Mouse (Mus musculus): ENCODE measurements around the gene Krtap1-3. TPM values are rescaled to one million over a fixed set of nuclear protein-coding genes. Genes with fewer than 3 reads are reported as not detected.

The Krtap1-3 gene
- polyA plus RNA-seq, 1 experiment = not detected

DNA sequence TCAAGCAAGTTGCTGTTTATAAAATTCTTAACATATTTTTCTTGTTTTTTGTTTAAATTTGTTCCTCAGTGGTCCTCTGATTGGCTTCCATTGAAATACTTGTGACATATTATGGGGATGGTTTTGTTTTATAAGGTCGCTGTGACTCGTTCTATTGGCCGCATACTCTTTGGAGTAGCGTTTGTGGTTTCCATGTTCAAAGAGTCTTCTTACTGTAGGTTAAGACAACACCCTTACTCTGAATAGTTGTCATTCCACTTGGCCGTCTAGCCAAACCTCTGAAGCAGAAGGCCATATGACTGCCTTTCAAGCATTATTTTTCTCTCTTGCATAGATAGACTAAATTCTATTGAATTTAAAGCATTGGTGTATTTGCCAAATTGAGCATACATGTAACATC, 10.1 kb downstream of the Krtap1-3 start:
- Histone ChIP-seq H3K27ac (replicated peaks; ENCODE audit: low read depth, low read length) (no peak overlapping the region), H3K4me1 (ENCODE audit: control insufficient read depth, insufficient read depth, insufficient read length, low read length) (no peaks in the 10 kb centered on the region), H3K4me3 (ENCODE audit: insufficient read depth, low read depth, low read length) (no peak overlapping the region)

DNA sequence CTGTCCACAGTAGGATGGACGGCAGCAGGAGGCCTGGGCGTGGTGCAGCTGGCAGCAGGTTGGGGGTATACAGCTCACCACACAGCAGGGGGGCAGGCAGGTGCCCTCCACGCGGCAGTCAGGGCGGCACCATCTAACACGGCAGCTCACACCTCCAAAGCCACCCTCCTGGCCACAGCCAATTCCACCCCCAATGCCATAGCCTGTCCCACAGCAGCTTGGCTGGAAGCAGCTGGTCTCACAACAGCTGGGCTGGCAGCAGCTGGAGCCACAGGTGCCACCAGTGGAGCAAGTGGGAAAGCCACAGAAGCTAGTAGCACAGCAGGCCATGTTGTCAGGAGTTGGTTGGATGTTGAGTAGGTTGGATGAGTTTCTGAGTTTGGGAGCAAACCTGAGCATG, 10.5 kb downstream of the Krtap1-3 start, which contains the start of gene Krtap1-5:
Gene Krtap1-5, minus strand, starts transcription at position 381 of the 400 bp plus-strand sequence.
- Histone ChIP-seq H3K27ac (replicated peaks; ENCODE audit: low read depth, low read length) (no peak within 1 kb of the TSS), H3K4me3 (ENCODE audit: insufficient read depth, low read depth, low read length) (no peak within 1 kb of the TSS), H3K4me1 (ENCODE audit: control insufficient read depth, insufficient read depth, insufficient read length, low read length) (no peaks in the 10 kb centered on the region)

DNA sequence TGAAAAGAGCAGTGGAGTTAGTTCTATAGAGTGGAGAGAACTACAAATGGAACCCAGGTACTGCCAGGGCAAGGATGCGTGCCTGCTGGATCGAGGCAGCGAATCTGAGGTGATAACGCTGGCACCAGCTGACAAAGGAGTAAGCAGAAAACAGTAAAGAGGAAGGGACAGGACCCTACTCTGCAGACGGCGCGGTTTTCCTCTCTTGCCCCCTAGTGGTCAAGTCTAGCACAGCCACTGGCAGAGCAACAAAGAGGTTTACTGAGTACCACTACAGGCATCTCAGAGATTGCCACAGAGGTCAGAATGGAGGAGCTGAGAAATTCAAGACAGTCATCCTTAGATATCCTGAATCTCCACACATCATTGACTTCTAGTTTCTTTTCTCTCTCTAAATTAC, 17.0 kb downstream of the Krtap1-3 start:
- Histone ChIP-seq H3K4me1 (ENCODE audit: control insufficient read depth, insufficient read depth, insufficient read length, low read length) (no peaks in the 10 kb centered on the region), H3K27ac (replicated peaks; ENCODE audit: low read depth, low read length) (no peak overlapping the region), H3K4me3 (ENCODE audit: insufficient read depth, low read depth, low read length) (no peak overlapping the region)

DNA sequence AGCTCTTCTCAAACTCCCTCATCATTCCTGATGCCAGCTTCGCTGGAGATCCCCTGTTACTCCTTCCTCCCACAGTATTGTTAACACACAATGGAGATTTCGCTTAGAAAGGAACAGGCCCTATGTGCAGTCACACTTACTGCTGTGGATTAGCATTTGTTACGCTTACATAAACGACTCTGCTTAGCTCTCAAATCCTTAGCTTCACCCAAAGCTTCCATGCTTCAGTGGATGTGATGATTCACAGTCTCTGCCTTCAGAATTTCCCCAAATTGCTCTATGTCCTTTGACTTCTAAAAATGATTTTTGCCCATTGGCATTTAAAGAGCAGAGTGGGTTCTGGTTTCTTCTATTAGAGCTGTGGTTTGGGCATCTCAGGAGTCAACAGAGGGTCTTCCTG, 18.0 kb downstream of the Krtap1-3 start:
- Histone ChIP-seq H3K27ac (replicated peaks; ENCODE audit: low read depth, low read length) (no peak overlapping the region), H3K4me1 (ENCODE audit: control insufficient read depth, insufficient read depth, insufficient read length, low read length) (no peaks in the 10 kb centered on the region), H3K4me3 (ENCODE audit: insufficient read depth, low read depth, low read length) (no peak overlapping the region)

DNA sequence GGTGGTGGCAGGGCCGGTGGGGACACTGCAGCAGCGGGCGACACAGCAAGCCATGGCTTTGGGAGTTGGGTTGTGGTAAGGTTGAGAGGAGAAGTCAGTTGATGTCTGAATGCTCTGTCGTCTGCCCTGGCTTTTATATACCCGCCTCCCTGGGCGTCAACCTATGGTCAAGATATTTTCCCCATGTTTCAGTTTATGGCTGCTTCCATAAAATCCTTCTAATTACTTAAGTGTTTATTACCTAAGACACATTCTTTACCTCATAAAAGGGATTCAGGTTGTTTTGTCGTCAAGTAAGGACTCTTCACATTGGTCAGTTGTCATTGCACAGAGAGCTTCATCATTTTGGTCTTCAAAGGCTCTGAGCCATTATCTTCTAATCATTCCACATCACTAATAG, 24.6 kb downstream of the Krtap1-3 start, which contains the start of gene Krtap3-1:
Gene Krtap3-1, minus strand, starts transcription at position 101 of the 400 bp plus-strand sequence.
- Histone ChIP-seq H3K4me3 (ENCODE audit: insufficient read depth, low read depth, low read length) (no peak within 1 kb of the TSS), H3K4me1 (ENCODE audit: control insufficient read depth, insufficient read depth, insufficient read length, low read length) (no peaks in the 10 kb centered on the region), H3K27ac (replicated peaks; ENCODE audit: low read depth, low read length) (no peak within 1 kb of the TSS)

DNA sequence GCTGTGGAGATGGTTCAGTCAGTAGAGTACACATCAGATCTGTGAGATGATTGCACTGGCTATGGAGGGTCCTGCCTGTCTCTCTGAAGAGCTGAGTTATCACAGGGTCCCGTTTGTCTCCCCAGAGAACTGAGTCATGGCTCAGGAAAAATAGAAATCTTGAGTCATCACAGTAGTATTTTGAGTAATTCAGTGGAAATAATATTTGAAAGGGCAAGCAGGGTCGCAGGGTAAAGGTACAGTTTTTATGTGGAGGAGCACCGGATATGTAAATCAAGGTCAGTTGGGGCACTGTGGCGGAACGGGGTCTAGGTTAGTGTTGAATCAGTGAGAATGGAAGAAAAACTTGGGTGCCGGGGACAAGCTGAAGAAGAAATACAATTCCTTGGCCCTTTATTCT, 28.6 kb downstream of the Krtap1-3 start:
- H3K27ac ChIP-seq (replicated peaks; ENCODE audit: low read depth, low read length) = no peak overlapping the region

DNA sequence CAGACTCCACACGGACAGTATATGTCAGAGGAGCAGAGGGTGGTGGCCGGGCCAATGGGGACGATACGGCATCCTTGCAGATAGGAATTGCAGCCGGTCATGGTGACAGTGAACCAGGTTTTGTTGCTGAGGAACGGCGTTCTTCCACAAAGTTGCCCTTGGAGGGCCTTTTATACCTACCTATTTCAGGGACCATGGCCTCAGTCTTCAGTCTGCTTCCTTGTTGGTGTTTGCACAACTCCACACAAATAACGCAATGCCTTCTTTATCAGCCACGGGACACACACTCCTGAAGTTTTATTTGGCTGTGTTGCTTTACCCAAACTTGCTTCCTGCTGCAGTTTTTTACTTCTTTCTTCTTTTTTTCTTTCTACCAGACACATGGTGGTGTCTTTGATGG, 31.8 kb downstream of the Krtap1-3 start, which contains the start of gene Gm11939:
Gene Gm11939, minus strand, starts transcription at position 101 of the 400 bp plus-strand sequence.
- H3K4me1 ChIP-seq (ENCODE audit: control insufficient read depth, insufficient read depth, insufficient read length, low read length) = no peaks in the 10 kb centered on the region

More for the DNA sequence above, 28.6 kb downstream of the Krtap1-3 start:
- Histone ChIP-seq H3K4me3 (ENCODE audit: insufficient read depth, low read depth, low read length) (no peak overlapping the region), H3K4me1 (ENCODE audit: control insufficient read depth, insufficient read depth, insufficient read length, low read length) (no peaks in the 10 kb centered on the region)

DNA sequence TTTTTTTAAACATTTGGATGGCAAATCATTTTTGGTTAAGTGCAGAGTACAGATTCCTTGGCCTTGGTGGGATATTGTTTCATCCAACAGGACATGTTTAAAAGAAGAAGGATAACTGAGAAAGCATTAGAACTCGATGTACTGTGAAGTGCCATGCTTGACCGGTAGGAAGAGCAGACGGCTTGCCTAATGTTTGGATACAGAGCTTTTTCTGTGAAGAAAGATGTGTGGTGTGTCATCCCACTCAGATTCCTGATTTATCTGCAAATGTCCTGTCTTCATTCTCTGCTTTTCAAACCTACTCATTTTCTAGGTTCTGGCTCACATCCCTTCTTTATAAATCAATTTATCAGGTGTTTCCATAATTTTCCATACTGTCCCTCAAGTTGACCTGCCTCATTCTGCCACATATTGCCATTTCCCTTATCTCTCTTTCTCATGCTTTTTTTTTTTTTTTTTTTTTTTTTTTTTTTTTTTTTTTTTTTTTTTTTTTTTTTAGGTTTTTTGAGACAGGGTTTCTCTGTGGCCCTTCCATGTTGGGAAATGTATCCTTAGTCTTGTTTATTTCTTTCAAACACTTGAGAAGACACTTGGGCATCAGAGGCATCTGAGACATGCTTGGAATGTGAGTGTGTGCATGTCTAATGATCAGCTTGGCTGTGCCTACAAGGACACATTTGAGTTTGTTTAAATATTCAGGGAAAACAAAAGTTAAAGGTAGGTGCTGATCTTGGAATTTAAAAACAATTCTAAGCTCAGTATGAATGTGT, 33.0 kb downstream of the Krtap1-3 start:
- H3K4me3 ChIP-seq (ENCODE audit: insufficient read depth, low read depth, low read length) = no peak overlapping the region
- no peaks in the 10 kb centered on the region for H3K4me1 ChIP-seq (ENCODE audit: control insufficient read depth, insufficient read depth, insufficient read length, low read length)
- no peak overlapping the region for H3K27ac ChIP-seq (replicated peaks; ENCODE audit: low read depth, low read length)

More for the DNA sequence above, 31.8 kb downstream of the Krtap1-3 start, which contains the start of gene Gm11939:
- Histone ChIP-seq H3K27ac (replicated peaks; ENCODE audit: low read depth, low read length) (no peak within 1 kb of the TSS), H3K4me3 (ENCODE audit: insufficient read depth, low read depth, low read length) (no peak within 1 kb of the TSS)

DNA sequence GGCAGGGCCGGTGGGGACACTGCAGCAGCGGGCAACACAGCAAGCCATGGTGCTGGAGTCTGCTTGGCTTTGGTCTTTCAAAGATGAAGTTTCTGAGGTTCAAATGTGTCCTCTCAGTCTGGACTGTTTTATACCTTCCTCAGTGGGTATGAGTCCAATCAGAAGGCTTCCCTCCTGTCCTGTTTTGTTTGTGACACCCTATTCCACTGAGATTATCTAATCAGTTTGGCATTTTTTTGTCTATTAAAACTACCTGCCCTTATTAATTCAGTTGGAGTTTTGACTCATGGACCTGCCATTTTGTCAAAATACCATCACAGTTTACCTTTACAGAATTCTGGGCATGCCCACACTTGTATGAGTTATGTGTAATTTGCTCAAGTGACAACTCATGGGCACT, 34.4 kb downstream of the Krtap1-3 start, which contains the start of gene Krtap3-2:
Gene Krtap3-2, minus strand, starts transcription at position 101 of the 400 bp plus-strand sequence.
- Histone ChIP-seq H3K4me1 (ENCODE audit: control insufficient read depth, insufficient read depth, insufficient read length, low read length) (no peaks in the 10 kb centered on the region), H3K27ac (replicated peaks; ENCODE audit: low read depth, low read length) (no peak within 1 kb of the TSS), H3K4me3 (ENCODE audit: insufficient read depth, low read depth, low read length) (no peak within 1 kb of the TSS)

DNA sequence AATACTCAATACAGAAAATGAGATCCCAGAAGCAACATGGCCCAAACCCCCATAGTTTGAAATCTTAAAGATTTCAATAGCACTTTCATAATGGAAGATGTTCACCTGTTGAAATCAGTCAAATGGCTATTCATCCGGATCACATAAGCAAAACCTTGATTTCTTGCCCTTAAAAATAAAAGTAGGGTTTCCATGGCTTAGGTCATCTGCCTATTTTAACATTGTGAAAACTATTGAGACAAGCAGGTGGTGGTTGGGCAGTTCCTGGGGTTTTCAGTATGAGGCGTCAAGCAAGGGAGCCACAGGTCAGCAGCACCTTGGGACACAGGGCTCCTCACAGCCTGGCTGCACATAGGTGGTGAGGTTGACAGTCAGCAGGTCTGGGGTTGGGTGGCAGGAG, 34.9 kb downstream of the Krtap1-3 start:
- Histone ChIP-seq H3K4me3 (ENCODE audit: insufficient read depth, low read depth, low read length) (no peak overlapping the region), H3K4me1 (ENCODE audit: control insufficient read depth, insufficient read depth, insufficient read length, low read length) (no peaks in the 10 kb centered on the region), H3K27ac (replicated peaks; ENCODE audit: low read depth, low read length) (no peak overlapping the region)

DNA sequence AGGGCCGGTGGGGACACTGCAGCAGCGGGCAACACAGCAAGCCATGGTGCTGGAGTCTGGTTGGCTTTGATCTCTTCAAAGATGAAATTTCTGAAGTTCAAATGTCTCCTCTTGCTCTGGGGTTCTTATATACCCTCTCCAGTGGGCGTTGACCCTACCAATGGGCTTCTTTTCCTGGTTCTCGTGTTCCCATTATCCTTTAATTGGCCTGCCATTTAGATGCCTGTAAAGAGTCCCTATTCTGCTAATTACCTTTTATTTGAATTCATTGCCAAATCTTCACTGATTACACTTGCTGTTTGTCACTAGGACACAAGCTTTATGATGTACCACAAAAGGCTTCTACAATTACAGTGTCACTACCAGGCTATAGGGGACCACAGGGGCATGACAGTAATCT, 40.4 kb downstream of the Krtap1-3 start, which contains the start of gene Krtap3-3:
Gene Krtap3-3, minus strand, starts transcription at position 101 of the 400 bp plus-strand sequence.
- no peak within 1 kb of the TSS for H3K27ac ChIP-seq (replicated peaks; ENCODE audit: low read depth, low read length)
- H3K4me3 ChIP-seq (ENCODE audit: insufficient read depth, low read depth, low read length) = no peak within 1 kb of the TSS
- H3K4me1 ChIP-seq (ENCODE audit: control insufficient read depth, insufficient read depth, insufficient read length, low read length) = no peaks in the 10 kb centered on the region

DNA sequence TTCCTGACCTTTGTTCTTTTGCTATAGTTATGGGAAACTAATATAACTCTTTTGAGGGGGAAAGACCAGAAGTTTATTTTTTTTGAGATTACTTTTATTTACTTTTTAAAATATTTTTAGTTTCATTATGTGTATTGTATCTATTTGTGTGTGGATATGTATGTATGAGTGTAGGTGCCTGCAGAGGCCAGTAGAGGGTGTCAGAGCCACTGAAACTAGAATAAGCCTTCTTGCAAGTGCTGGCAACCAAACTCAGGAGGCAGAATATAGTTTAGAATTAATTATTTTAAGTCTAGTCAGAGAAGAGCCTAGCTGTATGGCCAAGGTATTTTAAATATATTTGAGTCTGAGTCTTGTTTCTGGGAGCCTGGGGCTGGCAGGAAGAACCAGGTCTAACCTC, 43.2 kb downstream of the Krtap1-3 start:
- no peak overlapping the region for H3K4me3 ChIP-seq (ENCODE audit: insufficient read depth, low read depth, low read length)

More for the DNA sequence above, 43.2 kb downstream of the Krtap1-3 start:
- H3K4me1 ChIP-seq (ENCODE audit: control insufficient read depth, insufficient read depth, insufficient read length, low read length) = no peaks in the 10 kb centered on the region
- no peak overlapping the region for H3K27ac ChIP-seq (replicated peaks; ENCODE audit: low read depth, low read length)

Other genes starting within 250 kb of the Krtap1-3 start
- not detected in 2 replicates for gene Krt27, start 240.2 kb downstream of the Krtap1-3 start, polyA plus RNA-seq (2012; ENCODE audit: insufficient read depth, insufficient read length, missing spikeins)
- not detected in 2 replicates for gene Krt28, start 216.4 kb downstream of the Krtap1-3 start, polyA plus RNA-seq (2012; ENCODE audit: insufficient read depth, insufficient read length, missing spikeins)
- 19.3 and 23.2 TPM in 2 replicates for gene Krt10, start 202.0 kb downstream of the Krtap1-3 start, polyA plus RNA-seq (2012; ENCODE audit: insufficient read depth, insufficient read length, missing spikeins)
- not detected in 2 replicates for gene Krt12, start 169.1 kb downstream of the Krtap1-3 start, polyA plus RNA-seq (2012; ENCODE audit: insufficient read depth, insufficient read length, missing spikeins)
- not detected in 2 replicates for gene Krt20, start 153.2 kb downstream of the Krtap1-3 start, polyA plus RNA-seq (2012; ENCODE audit: insufficient read depth, insufficient read length, missing spikeins)
- gene Krt23, start 98.2 kb downstream of the Krtap1-3 start, polyA plus RNA-seq (2012; ENCODE audit: insufficient read depth, insufficient read length, missing spikeins) = not detected in 2 replicates
- gene Krt39, start 70.0 kb downstream of the Krtap1-3 start, polyA plus RNA-seq (2012; ENCODE audit: insufficient read depth, insufficient read length, missing spikeins) = not detected in 2 replicates
- gene Krt40, start 48.2 kb downstream of the Krtap1-3 start, polyA plus RNA-seq (2012; ENCODE audit: insufficient read depth, insufficient read length, missing spikeins) = not detected in 2 replicates
- not detected in 2 replicates for gene Krtap3-3, start 40.5 kb downstream of the Krtap1-3 start, polyA plus RNA-seq (2012; ENCODE audit: insufficient read depth, insufficient read length, missing spikeins)
- gene Krtap3-2, start 34.5 kb downstream of the Krtap1-3 start, polyA plus RNA-seq (2012; ENCODE audit: insufficient read depth, insufficient read length, missing spikeins) = not detected in 2 replicates
- gene Gm11939, start 31.9 kb downstream of the Krtap1-3 start, polyA plus RNA-seq (2012; ENCODE audit: insufficient read depth, insufficient read length, missing spikeins) = not detected in 2 replicates
- not detected in 2 replicates for gene Krtap3-1, start 24.7 kb downstream of the Krtap1-3 start, polyA plus RNA-seq (2012; ENCODE audit: insufficient read depth, insufficient read length, missing spikeins)
- not detected in 2 replicates for gene Krtap1-5, start 10.3 kb downstream of the Krtap1-3 start, polyA plus RNA-seq (2012; ENCODE audit: insufficient read depth, insufficient read length, missing spikeins)
- gene Krtap1-4, start 7.7 kb downstream of the Krtap1-3 start, polyA plus RNA-seq (2012; ENCODE audit: insufficient read depth, insufficient read length, missing spikeins) = not detected in 2 replicates
- gene Krtap9-3, start 6.8 kb upstream of the Krtap1-3 start, polyA plus RNA-seq (2012; ENCODE audit: insufficient read depth, insufficient read length, missing spikeins) = not detected in 2 replicates
- gene Gm11938, start 12.0 kb upstream of the Krtap1-3 start, polyA plus RNA-seq (2012; ENCODE audit: insufficient read depth, insufficient read length, missing spikeins) = not detected in 2 replicates
- gene Gm11937, start 18.9 kb upstream of the Krtap1-3 start, polyA plus RNA-seq (2012; ENCODE audit: insufficient read depth, insufficient read length, missing spikeins) = not detected in 2 replicates
- gene Krtap2-4, start 23.5 kb upstream of the Krtap1-3 start, polyA plus RNA-seq (2012; ENCODE audit: insufficient read depth, insufficient read length, missing spikeins) = not detected in 2 replicates
- gene Gm11562, start 29.1 kb upstream of the Krtap1-3 start, polyA plus RNA-seq (2012; ENCODE audit: insufficient read depth, insufficient read length, missing spikeins) = not detected in 2 replicates
- gene Krtap4-1, start 36.9 kb upstream of the Krtap1-3 start, polyA plus RNA-seq (2012; ENCODE audit: insufficient read depth, insufficient read length, missing spikeins) = not detected in 2 replicates
- gene Krtap4-2, start 43.7 kb upstream of the Krtap1-3 start, polyA plus RNA-seq (2012; ENCODE audit: insufficient read depth, insufficient read length, missing spikeins) = not detected in 2 replicates
- gene Krtap4-7, start 52.8 kb upstream of the Krtap1-3 start, polyA plus RNA-seq (2012; ENCODE audit: insufficient read depth, insufficient read length, missing spikeins) = not detected in 2 replicates
- not detected in 2 replicates for gene Gm11555, start 58.9 kb upstream of the Krtap1-3 start, polyA plus RNA-seq (2012; ENCODE audit: insufficient read depth, insufficient read length, missing spikeins)
- gene Gm11563, start 67.6 kb upstream of the Krtap1-3 start, polyA plus RNA-seq (2012; ENCODE audit: insufficient read depth, insufficient read length, missing spikeins) = not detected in 2 replicates
- not detected in 2 replicates for gene Krtap4-6, start 74.6 kb upstream of the Krtap1-3 start, polyA plus RNA-seq (2012; ENCODE audit: insufficient read depth, insufficient read length, missing spikeins)
- not detected in 2 replicates for gene Gm14190, start 99.4 kb upstream of the Krtap1-3 start, polyA plus RNA-seq (2012; ENCODE audit: insufficient read depth, insufficient read length, missing spikeins)
- not detected in 2 replicates for gene Gm14180, start 143.0 kb upstream of the Krtap1-3 start, polyA plus RNA-seq (2012; ENCODE audit: insufficient read depth, insufficient read length, missing spikeins)
- gene Gm11595, start 181.6 kb upstream of the Krtap1-3 start, polyA plus RNA-seq (2012; ENCODE audit: insufficient read depth, insufficient read length, missing spikeins) = not detected in 2 replicates
- not detected in 2 replicates for gene Krtap4-8, start 189.4 kb upstream of the Krtap1-3 start, polyA plus RNA-seq (2012; ENCODE audit: insufficient read depth, insufficient read length, missing spikeins)
- gene Krtap4-9, start 193.9 kb upstream of the Krtap1-3 start, polyA plus RNA-seq (2012; ENCODE audit: insufficient read depth, insufficient read length, missing spikeins) = not detected in 2 replicates
- not detected in 2 replicates for gene Gm11596, start 202.1 kb upstream of the Krtap1-3 start, polyA plus RNA-seq (2012; ENCODE audit: insufficient read depth, insufficient read length, missing spikeins)
- not detected in 2 replicates for gene Gm11569, start 207.6 kb upstream of the Krtap1-3 start, polyA plus RNA-seq (2012; ENCODE audit: insufficient read depth, insufficient read length, missing spikeins)
- gene Gm11554, start 213.1 kb upstream of the Krtap1-3 start, polyA plus RNA-seq (2012; ENCODE audit: insufficient read depth, insufficient read length, missing spikeins) = not detected in 2 replicates
- gene Krtap4-13, start 218.6 kb upstream of the Krtap1-3 start, polyA plus RNA-seq (2012; ENCODE audit: insufficient read depth, insufficient read length, missing spikeins) = not detected in 2 replicates
- gene Gm11564, start 224.3 kb upstream of the Krtap1-3 start, polyA plus RNA-seq (2012; ENCODE audit: insufficient read depth, insufficient read length, missing spikeins) = not detected in 2 replicates
- gene 2300003K06Rik, start 246.7 kb upstream of the Krtap1-3 start, polyA plus RNA-seq (2012; ENCODE audit: insufficient read depth, insufficient read length, missing spikeins) = not detected in 2 replicates

Measured in brown adipose tissue, adult 24 weeks (tissue).